Mouse (Mus musculus) layer of hippocampus, postnatal 36 days (tissue): Measurements from ENCODE around the gene Gm27021. TPM values are rescaled to one million over a fixed set of nuclear protein-coding genes. Genes with fewer than 3 reads are reported as not detected.
"Not testable (repeated sequence)": the region's sequence is repeated elsewhere in the genome, so short reads cannot be mapped to it uniquely, and the experiment has no call there.

Experiments
- DNase-seq, 2 experiments: peaks; one replicate each; pipeline ENCODE4 v3.0.0; 2022
- total RNA-seq, 2 experiments: library from RNA; stranded (reverse); gene quantifications; 2 replicates each; pipeline ENCODE4 v1.2.3; 2021

Gene Gm27021
- total RNA-seq, 2 experiments from 2014 or later, result not detected

GRCm38 (mm10) chr8:120685097-120685496, 17.2 kb upstream of the Gm27021 start:
- DNase-seq, result no peak

GRCm38 (mm10) chr8:120684082-120684481, 16.2 kb upstream of the Gm27021 start:
- DNase-seq, result no peak

- no peak for DNase-seq
These were observed 15.7 kb upstream of the Gm27021 start for GRCm38 (mm10) chr8:120683602-120684001.

GRCm38 (mm10) chr8:120681113-120681512, 13.2 kb upstream of the Gm27021 start:
- no peak for DNase-seq

GRCm38 (mm10) chr8:120680405-120680804, 12.5 kb upstream of the Gm27021 start:
- not testable (repeated sequence) for DNase-seq

- no peak for DNase-seq
These were observed 11.9 kb upstream of the Gm27021 start for GRCm38 (mm10) chr8:120679629-120680387.

GRCm38 (mm10) chr8:120678447-120678846, 10.6 kb upstream of the Gm27021 start:
- DNase-seq, result peak; percentile 78 to 80

GRCm38 (mm10) chr8:120675718-120676117, 7.8 kb upstream of the Gm27021 start:
- DNase-seq, result no peak

GRCm38 (mm10) chr8:120673298-120673697, 5.4 kb upstream of the Gm27021 start:
- no peak for DNase-seq

- DNase-seq, result no peak
These were observed 4.8 kb upstream of the Gm27021 start for GRCm38 (mm10) chr8:120672626-120673229.

GRCm38 (mm10) chr8:120671775-120672174, 3.9 kb upstream of the Gm27021 start:
- DNase-seq, result no peak

GRCm38 (mm10) chr8:120668374-120668905, 561 bp upstream of the Gm27021 start, which contains the start of gene Emc8:
Emc8 (minus strand) TSS chr8:120668573.
- no peak for DNase-seq

- no peak for DNase-seq
These were observed 940 bp downstream of the Gm27021 start for GRCm38 (mm10) chr8:120666807-120667470.

- no peak for DNase-seq
These were observed 2.0 kb downstream of the Gm27021 start for GRCm38 (mm10) chr8:120665726-120666455.

GRCm38 (mm10) chr8:120664566-120664965, 3.3 kb downstream of the Gm27021 start:
- DNase-seq, result no peak

GRCm38 (mm10) chr8:120657415-120657814, 10.5 kb downstream of the Gm27021 start:
- DNase-seq, result no peak

GRCm38 (mm10) chr8:120656322-120657052, 11.4 kb downstream of the Gm27021 start:
- no peak for DNase-seq

GRCm38 (mm10) chr8:120647532-120647931, 20.3 kb downstream of the Gm27021 start, which contains the start of gene 1190005I06Rik:
1190005I06Rik (minus strand) TSS chr8:120647632.
- DNase-seq, result no peak

GRCm38 (mm10) chr8:120644663-120645062, 23.2 kb downstream of the Gm27021 start:
- peak; percentile 79 to 85 for DNase-seq

GRCm38 (mm10) chr8:120642031-120642662, 25.7 kb downstream of the Gm27021 start:
- DNase-seq, result no peak

- no peak for DNase-seq
These were observed 26.6 kb downstream of the Gm27021 start for GRCm38 (mm10) chr8:120641245-120641644.
